Mouse (Mus musculus) small intestine, adult 2 months (tissue): ENCODE data around the gene Dapk1.

ENCODE experiments used
- CTCF ChIP-seq: fragments of 200-500 bp; IDR thresholded peaks from 2 replicates; pipeline ENCODE4 v1.5.1; 2012; ENCODE audit warnings: low read depth, mild to moderate bottlenecking, control low read depth, inconsistent platforms, low read length, moderate library complexity, mixed read lengths; ENCODE audit not compliant: insufficient replicate concordance, insufficient read length; ENCODE audit errors: extremely low read depth
- POLR2A ChIP-seq: fragments of 200-500 bp; IDR thresholded peaks from 2 replicates; pipeline ENCODE4 v1.6.1; 2012; ENCODE audit warnings: low read depth, mild to moderate bottlenecking, control low read depth, inconsistent platforms, low read length, moderate library complexity

- no peak for TF ChIP-seq CTCF
- TF ChIP-seq POLR2A, result no peak
These were observed 42.7 kb downstream of the Dapk1 start for GRCm38 (mm10) chr13:60644457-60644889.
